Mouse (Mus musculus) adipose tissue, adult 10 weeks (tissue): ENCODE results near the gene Akr1b3. TPM values are rescaled to one million over a fixed set of nuclear protein-coding genes. Genes with fewer than 3 reads are reported as not detected.

ENCODE experiments used
- polyA plus RNA-seq: library from polyadenylated mRNA; stranded (reverse); fragments of 350-450 nt; fragmentation: Illumina TruSeq; extraction: RNeasy Lipid Tissue Mini Kit (QIAGEN cat#74804); gene quantifications from one replicate; pipeline ENCODE4 v1.2.3, GENCODE M21; 2014; ENCODE audit warnings: low read depth, low replicate concordance

Akr1b3 gene
- 112 TPM for polyA plus RNA-seq

DNA sequence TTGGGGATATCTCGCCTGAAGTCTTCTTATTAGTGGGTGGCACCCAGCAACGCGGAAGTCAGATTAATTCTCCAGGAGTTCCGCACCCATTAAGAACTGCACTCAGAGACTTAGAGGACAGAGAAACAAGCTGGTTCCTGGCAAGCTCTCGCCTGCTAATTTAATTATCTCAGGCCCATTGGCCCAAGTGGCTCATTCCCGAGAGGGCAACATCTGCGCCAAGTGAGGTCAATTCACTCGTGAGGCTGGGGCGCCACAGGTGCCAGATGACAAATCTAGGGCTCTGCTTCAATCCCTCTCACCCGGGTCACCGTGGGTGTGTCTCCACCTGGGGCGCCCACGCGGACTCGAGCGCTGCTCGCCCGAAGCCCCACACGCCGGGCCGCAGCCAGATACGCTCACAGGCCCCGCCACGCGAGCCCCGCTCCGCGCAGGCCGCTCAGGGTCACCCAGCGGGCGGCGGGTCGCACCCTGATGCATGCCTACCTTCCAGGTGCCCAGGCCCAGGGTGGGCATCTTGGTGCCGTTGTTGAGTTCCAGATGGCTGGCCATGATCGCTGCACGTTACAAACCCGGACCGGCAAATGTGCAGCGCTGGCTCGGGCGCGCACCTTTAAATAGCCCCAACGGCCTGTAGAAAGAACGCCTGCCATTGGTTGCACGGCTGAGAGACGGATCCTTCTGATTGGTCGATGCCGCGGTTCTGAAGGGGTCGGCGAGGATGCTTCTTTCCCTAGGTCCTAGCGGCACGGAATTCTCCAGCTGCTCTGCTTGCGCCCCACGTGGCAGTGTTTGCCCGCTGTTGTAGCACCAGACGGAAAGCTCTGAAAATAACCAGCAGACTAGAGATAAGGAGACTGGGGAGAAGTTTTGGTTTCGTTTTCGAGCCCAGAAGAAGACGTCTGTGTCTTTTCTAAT, at the start of gene Akr1b3:
Gene Akr1b3 (minus strand): TSS at position 625 of the 918 bp plus-strand sequence.

GRCm38 (mm10) chr6:34353658-34354353, 36.5 kb upstream of the Akr1b3 start, which contains the start of gene Akr1b8:
Gene Akr1b8 (plus strand): TSS chr6:34354119.

Other genes with a start within 250 kb of the Akr1b3 start
- gene Slc35b4, start 140.4 kb downstream of the Akr1b3 start, polyA plus RNA-seq, result 52.8 TPM
- gene Akr1b8, start 36.6 kb upstream of the Akr1b3 start, polyA plus RNA-seq, result 14.7 TPM
- 44.4 TPM for gene Akr1b10, start 66.7 kb upstream of the Akr1b3 start, polyA plus RNA-seq
- 15.4 TPM for gene Akr1b7, start 94.9 kb upstream of the Akr1b3 start, polyA plus RNA-seq
- gene Bpgm, start 158.7 kb upstream of the Akr1b3 start, polyA plus RNA-seq, result 36.4 TPM